Mouse (Mus musculus) MEL (cell line): ENCODE results near the gene Vwa5b2.

Source experiments
- CTCF ChIP-seq, 3 experiments: IDR thresholded peaks in 2 of 3; conservative IDR thresholded peaks in 1 of 3; 2 replicates each; pipeline ENCODE4 v1.5.1; 2011 to 2012; ENCODE audit warnings: low read length in 3 of 3, low read depth in 2 of 3, mild to moderate bottlenecking in 2 of 3, improper control_type of control experiment in 1 of 3, inconsistent platforms in 1 of 3, mixed read lengths in 1 of 3, moderate library complexity in 1 of 3; ENCODE audit not compliant: control insufficient read depth in 1 of 3, insufficient read depth in 1 of 3, poor library complexity in 1 of 3, severe bottlenecking in 1 of 3
- POLR2A ChIP-seq, 2 experiments: IDR thresholded peaks; 2 replicates each; pipeline ENCODE4 v1.6.1; 2011 to 2012; ENCODE audit warnings: low read length in 2 of 2, mild to moderate bottlenecking in 2 of 2, control low read depth in 1 of 2, improper control_type of control experiment in 1 of 2, low read depth in 1 of 2, moderate library complexity in 1 of 2; ENCODE audit not compliant: control insufficient read depth in 1 of 2, insufficient read depth in 1 of 2, poor library complexity in 1 of 2
- POLR2AphosphoS2 ChIP-seq: IDR thresholded peaks from 2 replicates; pipeline ENCODE4 v1.6.1; 2011; ENCODE audit warnings: low read length, improper control_type of control experiment
- TCF12 ChIP-seq: IDR thresholded peaks from 2 replicates; pipeline ENCODE4 v1.6.1; 2014; ENCODE audit warnings: low read depth, mild to moderate bottlenecking, inconsistent platforms, low read length, improper control_type of control experiment, moderate library complexity
- ZC3H11A ChIP-seq: IDR thresholded peaks from 2 replicates; pipeline ENCODE4 v1.6.1; 2012; ENCODE audit warnings: low read depth, mild to moderate bottlenecking, inconsistent platforms, low read length, improper control_type of control experiment

- TF ChIP-seq TCF12 (no peak), CTCF (IDR thresholded peaks at IDR 0.05 in 2 of 3, conservative IDR thresholded peaks at IDR 0.05 in 1 of 3; ENCODE audit: control insufficient read depth in 1 of 3, insufficient read depth in 1 of 3, low read depth in 2 of 3, low read length in 3 of 3, poor library complexity in 1 of 3, severe bottlenecking in 1 of 3) (no peak), ZC3H11A (no peak), POLR2AphosphoS2 (no peak), POLR2A (IDR thresholded peaks at IDR 0.05; ENCODE audit: control insufficient read depth in 1 of 2, insufficient read depth in 1 of 2, low read depth in 1 of 2, low read length in 2 of 2, poor library complexity in 1 of 2) (no peak)
Observed at GRCm38 (mm10) chr16:20604705-20605104, 15.4 kb downstream of the Vwa5b2 start.
